Mouse (Mus musculus) heart, embryonic 16.5 days (tissue): Measurements from ENCODE around the gene Usp4. TPM values are rescaled to one million over a fixed set of nuclear protein-coding genes. Genes with fewer than 3 reads are reported as not detected.
A peak's percentile ranks its signal among the peaks of the same experiment; 100 is the strongest.
"Not testable (repeated sequence)": the region's sequence is repeated elsewhere in the genome, so short reads cannot be mapped to it uniquely, and the experiment has no call there.

Experiments
- ATAC-seq: fragments of 200-750 bp; cut with Nextera tagmentation; replicated peaks from 2 replicates; pipeline ENCODE4 v1.8.0; 2017; ENCODE audit warnings: moderate number of reproducible peaks; ENCODE audit not compliant: insufficient read depth, low FRiP score; ENCODE audit errors: extremely low read depth
- H3K27ac ChIP-seq: fragments of 300-500 bp; sonication (generic); 2 replicates; pipeline ENCODE4 v1.5.1; 2014; ENCODE audit warnings: mild to moderate bottlenecking, low read length, control low read depth, moderate library complexity
- H3K27me3 ChIP-seq: fragments of 300-500 bp; sonication (generic); 2 replicates; pipeline ENCODE4 v1.6.1; 2014; ENCODE audit warnings: low read length, mixed read lengths; ENCODE audit not compliant: control insufficient read depth, insufficient read depth
- H3K36me3 ChIP-seq: fragments of 300-500 bp; sonication (generic); 2 replicates; pipeline ENCODE4 v1.6.1; 2014; ENCODE audit not compliant: control insufficient read depth, insufficient read depth
- H3K4me1 ChIP-seq: fragments of 300-500 bp; sonication (generic); 2 replicates; pipeline ENCODE4 v1.6.1; 2014; ENCODE audit warnings: low read length, mixed read lengths; ENCODE audit not compliant: control insufficient read depth, insufficient read depth
- H3K4me2 ChIP-seq: fragments of 300-500 bp; sonication (generic); 2 replicates; pipeline ENCODE4 v1.6.1; 2014; ENCODE audit warnings: low read depth, mild to moderate bottlenecking, control low read depth, low read length
- H3K4me3 ChIP-seq: fragments of 300-500 bp; sonication (generic); 2 replicates; pipeline ENCODE4 v1.5.1; 2014; ENCODE audit warnings: mild to moderate bottlenecking, control low read depth, low read length
- H3K9ac ChIP-seq: fragments of 300-500 bp; sonication (generic); 2 replicates; pipeline ENCODE4 v1.6.1; 2014; ENCODE audit warnings: low read length, control low read depth
- H3K9me3 ChIP-seq: fragments of 300-500 bp; sonication (generic); replicated peaks from 2 replicates; pipeline ENCODE4 v1.6.1; 2016; ENCODE audit warnings: low read length; ENCODE audit not compliant: control insufficient read depth
- whole genome bisulfite sequencing: fragments of 180-500 bp; shearing (Covaris S2); extraction: QIAGEN DNeasy Blood & Tissue Kit; methylation state at CpG from one replicate; pipeline ENCODE4 v1.1.7; 2014; 5-methylcytosine and 5-hydroxymethylcytosine counted together
- polyA plus RNA-seq: library from polyadenylated mRNA; unstranded; fragments of >200 nt; fragmentation: Nextera tagmentation; extraction: Ambion mirVana; gene quantifications from 2 replicates; pipeline ENCODE4 v1.2.1, GENCODE M21; 2015

Usp4 gene
- polyA plus RNA-seq, 1 experiment from 2014 or later = 83.6 TPM

DNA sequence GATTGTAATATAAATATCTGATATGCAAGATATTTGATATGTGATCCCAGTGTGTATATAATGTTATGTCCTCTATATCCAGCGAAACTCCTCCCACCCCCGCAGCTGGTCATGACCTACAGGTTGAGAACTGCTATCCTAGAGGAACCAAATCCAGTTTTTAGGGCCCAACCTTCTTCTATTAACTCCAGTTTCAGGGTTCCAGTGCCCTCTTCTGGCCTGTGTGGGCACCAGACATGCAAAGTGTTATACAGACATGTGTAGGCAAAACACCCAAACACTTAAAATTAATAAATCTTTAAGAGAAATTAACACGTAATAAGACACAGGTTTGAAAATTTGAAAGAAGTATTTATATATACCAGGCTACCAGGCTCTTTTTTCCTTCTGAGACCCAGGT, 30.1 kb upstream of the Usp4 start:
- Histone ChIP-seq H3K27ac (no peak overlapping the region), H3K4me3 (no peak overlapping the region), H3K36me3 (peaks cover 12% of the 10 kb centered on the region; the same call in 1 of the 2 replicates), H3K9ac (no peak overlapping the region), H3K4me2 (no peak overlapping the region), H3K4me1 (no peaks in the 10 kb centered on the region), H3K9me3 (no peaks in the 10 kb centered on the region), H3K27me3 (no peaks in the 10 kb centered on the region)
- ATAC-seq = no peak
- WGBS = 96% methylated on average over 3 of the region's 3 CpGs

DNA sequence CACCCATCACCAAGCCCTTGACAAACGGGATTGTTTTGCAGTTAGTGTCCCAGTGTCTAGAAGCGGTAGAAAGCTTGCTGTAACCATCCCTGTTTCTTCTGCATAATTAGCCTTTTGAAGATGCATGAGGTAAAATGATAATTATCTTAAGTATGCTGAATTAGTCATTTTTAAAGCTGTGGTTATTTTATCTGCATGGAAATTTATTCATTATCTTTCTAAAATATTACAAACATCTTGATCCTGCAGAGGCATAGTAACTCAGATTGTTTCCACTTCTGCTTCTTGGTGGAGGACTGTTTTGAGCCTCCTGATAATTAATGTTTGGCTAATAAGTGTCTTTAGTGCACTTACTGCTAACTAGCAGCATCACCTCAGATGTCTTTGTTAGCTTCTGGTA, 29.2 kb upstream of the Usp4 start:
- H3K9me3 ChIP-seq = no peaks in the 10 kb centered on the region
- peaks cover 14% of the 10 kb centered on the region; the same call in 1 of the 2 replicates for H3K36me3 ChIP-seq
- H3K4me3 ChIP-seq = no peak overlapping the region
- H3K27ac ChIP-seq = no peak overlapping the region
- H3K4me2 ChIP-seq = no peak overlapping the region
- WGBS = 73% methylated on average over 2 of the region's 2 CpGs
- no peak for ATAC-seq
- no peaks in the 10 kb centered on the region for H3K27me3 ChIP-seq
- no peaks in the 10 kb centered on the region for H3K4me1 ChIP-seq
- H3K9ac ChIP-seq = no peak overlapping the region

DNA sequence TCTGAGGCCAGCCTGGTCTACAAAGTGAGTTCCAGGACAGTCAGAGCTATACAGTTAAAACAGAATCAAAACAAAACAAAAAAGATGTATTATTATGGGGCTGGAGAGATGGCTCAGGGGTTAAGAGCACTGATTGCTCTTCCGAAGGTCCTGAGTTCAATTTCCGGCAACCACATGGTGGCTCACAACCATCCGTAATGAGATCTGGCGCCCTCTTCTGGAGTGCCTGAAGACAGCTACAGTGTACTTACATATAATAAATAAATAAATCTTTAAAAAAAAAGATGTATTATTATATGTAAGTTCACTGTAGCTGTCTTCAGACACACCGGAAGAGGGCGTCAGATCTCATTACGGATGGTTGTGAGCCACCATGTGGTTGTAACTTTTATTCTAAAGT, 25.6 kb upstream of the Usp4 start:
- not testable (repeated sequence) for H3K4me1 ChIP-seq, H3K9ac ChIP-seq, H3K9me3 ChIP-seq, H3K4me2 ChIP-seq, H3K4me3 ChIP-seq, H3K27ac ChIP-seq, H3K27me3 ChIP-seq, ATAC-seq
- 90% methylated on average over 7 of the region's 7 CpGs for WGBS
- peaks cover 12% of the 10 kb centered on the region; the same call in 1 of the 2 replicates for H3K36me3 ChIP-seq

DNA sequence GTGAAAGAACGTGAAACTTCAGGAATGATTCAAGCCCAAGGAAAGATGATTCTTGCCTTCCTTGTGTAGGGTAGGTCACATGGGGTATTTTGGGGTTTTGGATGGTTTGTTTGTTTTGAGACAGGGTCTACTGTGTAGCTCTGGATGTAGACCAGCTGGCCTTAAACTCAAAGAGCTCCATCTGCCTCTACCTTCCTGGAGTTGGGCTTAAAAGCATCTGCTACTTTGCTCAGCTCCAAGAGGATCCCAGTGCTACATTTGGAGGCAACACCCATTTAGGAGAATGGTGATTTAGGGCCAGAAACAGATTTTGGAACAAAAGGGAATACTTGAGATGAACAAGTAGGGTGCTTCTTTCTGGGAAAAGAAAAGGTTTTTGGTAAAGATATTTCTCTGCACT, 22.9 kb upstream of the Usp4 start:
- ATAC-seq = no peak
- no peaks in the 10 kb centered on the region for H3K27me3 ChIP-seq
- no peak overlapping the region for H3K4me3 ChIP-seq
- no peaks in the 10 kb centered on the region for H3K4me1 ChIP-seq
- no peak overlapping the region for H3K4me2 ChIP-seq
- no peak overlapping the region for H3K27ac ChIP-seq
- H3K36me3 ChIP-seq = peaks cover 12% of the 10 kb centered on the region
- 88% methylated on average over 1 of the region's 1 CpGs for WGBS
- H3K9ac ChIP-seq = no peak overlapping the region
- H3K9me3 ChIP-seq = no peaks in the 10 kb centered on the region

DNA sequence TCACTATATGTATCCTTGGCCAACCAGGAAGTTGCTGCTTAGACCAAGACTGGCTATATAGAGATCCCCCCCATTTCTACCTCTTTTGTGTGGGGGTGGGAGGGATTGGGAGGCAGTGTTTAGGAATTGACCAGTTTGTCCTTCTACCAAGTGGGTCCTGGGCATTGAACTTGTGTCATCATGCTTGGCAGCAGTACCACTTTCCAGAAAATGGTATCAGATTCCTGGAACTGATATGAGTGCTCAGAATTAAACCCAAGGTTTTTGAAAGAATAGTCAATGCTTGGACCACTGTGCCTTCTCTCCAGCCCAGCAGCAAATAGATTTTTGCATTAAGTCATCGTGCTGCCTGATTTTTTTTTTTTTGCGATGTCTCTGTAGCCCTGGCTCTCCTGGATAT, 21.8 kb upstream of the Usp4 start:
- no peak for ATAC-seq

DNA sequence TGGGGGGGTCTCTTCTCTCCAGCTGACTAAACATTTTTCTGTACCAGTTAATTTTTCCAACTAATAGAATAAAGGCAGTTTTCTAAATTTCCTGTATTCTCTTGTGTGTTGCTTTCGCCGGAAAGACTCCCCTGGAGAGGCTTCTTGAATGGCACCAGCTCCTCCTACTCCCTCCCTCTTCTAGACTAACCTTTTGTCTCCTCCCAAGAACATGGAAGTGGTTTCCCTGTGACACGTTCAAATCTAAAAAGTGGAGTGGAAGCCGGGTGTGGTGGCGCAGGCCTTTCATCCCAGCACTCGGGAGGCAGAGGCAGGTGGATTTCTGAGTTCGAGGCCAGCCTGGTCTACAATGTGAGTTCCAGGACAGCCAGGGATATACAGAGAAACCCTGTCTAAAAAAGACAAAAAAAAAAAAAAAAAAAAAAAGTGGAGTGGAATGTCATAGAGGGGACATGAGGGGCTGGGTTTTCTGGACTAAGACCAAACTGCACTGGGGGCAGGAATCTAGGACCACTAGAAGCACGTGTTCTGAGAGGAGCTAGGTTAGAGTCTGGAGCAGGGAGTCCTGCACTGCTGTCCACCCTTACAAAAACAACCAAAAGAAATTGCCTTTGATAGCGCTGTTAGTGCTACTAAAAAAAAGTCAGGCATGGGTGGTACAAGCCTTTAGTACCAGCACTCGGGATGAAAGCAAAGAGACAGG, 9.7 kb upstream of the Usp4 start:
- H3K4me3 ChIP-seq = no peak overlapping the region
- peaks cover 23% of the 10 kb centered on the region for H3K4me1 ChIP-seq
- no peak overlapping the region for H3K9ac ChIP-seq
- H3K27ac ChIP-seq = peak overlapping the region; percentile 97
- no peaks in the 10 kb centered on the region for H3K27me3 ChIP-seq
- no peak for ATAC-seq
- H3K9me3 ChIP-seq = no peaks in the 10 kb centered on the region
- H3K4me2 ChIP-seq = peak overlapping the region; percentile 73
- WGBS = 63% methylated on average over 10 of the region's 10 CpGs
- H3K36me3 ChIP-seq = peaks cover 23% of the 10 kb centered on the region

More for the DNA sequence above, 21.8 kb upstream of the Usp4 start:
- WGBS = 98% methylated on average over 2 of the region's 2 CpGs
- Histone ChIP-seq H3K27ac (no peak overlapping the region), H3K4me1 (no peaks in the 10 kb centered on the region), H3K9ac (no peak overlapping the region), H3K36me3 (peaks cover 14% of the 10 kb centered on the region), H3K9me3 (no peaks in the 10 kb centered on the region), H3K4me2 (no peak overlapping the region), H3K4me3 (no peak overlapping the region), H3K27me3 (no peaks in the 10 kb centered on the region)

DNA sequence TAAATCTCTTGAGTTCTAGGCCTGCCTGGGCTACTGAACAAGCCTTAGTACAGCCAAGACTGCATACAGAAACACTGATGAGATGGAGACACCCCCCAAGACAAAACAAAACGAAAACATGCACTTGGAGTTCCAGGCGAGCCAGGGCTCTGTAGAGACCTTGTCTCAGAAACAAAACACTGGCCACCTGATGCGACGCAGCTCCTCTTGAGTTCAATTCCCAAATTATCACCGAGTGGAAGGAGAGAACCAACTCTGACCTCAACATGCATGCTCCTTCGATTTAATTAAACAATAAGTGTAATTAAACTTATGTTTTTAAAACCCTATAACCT, 9.1 kb upstream of the Usp4 start:
- H3K9me3 ChIP-seq = no peaks in the 10 kb centered on the region
- peaks cover 23% of the 10 kb centered on the region for H3K4me1 ChIP-seq
- H3K27ac ChIP-seq = peak overlapping the region; percentile 97
- H3K9ac ChIP-seq = peak overlapping the region; percentile 96
- H3K36me3 ChIP-seq = peaks cover 18% of the 10 kb centered on the region
- H3K4me2 ChIP-seq = peak overlapping the region; percentile 73
- H3K4me3 ChIP-seq = peak overlapping the region; percentile 85
- no peaks in the 10 kb centered on the region for H3K27me3 ChIP-seq
- WGBS = 21% methylated on average over 6 of the region's 6 CpGs
- no peak for ATAC-seq

DNA sequence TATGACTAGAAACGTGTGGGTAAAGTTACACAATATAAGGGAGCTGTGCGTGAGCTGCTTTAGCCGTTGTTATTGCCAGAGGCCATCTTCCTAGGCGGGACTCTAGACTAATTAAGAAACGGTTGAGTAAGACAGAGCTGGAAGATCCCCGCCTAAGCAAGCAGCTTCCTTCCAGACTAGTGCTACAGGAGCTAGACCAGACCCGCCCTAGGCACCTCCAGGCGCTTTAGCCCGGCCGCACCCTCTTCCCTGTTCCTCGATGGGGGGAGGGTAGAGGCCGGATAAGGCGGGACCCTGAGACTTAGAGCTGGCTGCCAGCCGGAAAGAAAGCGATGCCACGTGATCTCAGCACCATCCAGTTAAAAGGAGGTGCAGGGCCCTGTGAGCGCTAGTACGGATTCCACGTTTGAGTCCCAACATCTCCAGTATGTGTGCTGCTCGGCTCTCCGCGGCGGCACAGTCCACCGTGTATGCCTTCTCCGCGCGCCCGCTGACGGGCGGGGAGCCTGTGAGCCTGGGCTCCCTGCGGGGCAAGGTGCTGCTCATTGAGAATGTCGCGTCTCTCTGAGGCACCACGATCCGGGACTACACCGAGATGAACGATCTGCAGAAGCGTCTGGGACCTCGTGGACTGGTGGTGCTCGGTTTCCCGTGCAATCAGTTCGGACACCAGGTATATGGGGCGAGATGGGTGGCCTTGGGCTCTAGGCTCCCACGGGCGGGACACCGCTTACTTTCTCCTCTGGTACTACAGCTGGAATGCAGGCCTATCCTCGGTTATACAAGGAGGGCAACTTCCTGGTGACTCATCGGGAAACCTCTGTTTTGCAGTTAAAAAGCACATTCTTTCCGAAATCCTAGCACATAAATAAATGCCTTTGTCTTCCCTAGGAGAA, 8.5 kb upstream of the Usp4 start, which contains the start of gene Gpx1:
Gene Gpx1 (plus strand): TSS at position 18 of the 896 bp plus-strand sequence.
- H3K4me3 ChIP-seq = peak within 1 kb of the TSS; percentile 85
- H3K9me3 ChIP-seq = no peaks in the 10 kb centered on the region
- peaks cover 23% of the 10 kb centered on the region for H3K4me1 ChIP-seq
- under 1% methylated on average over 49 of the region's 49 CpGs for WGBS
- H3K27me3 ChIP-seq = no peaks in the 10 kb centered on the region
- H3K27ac ChIP-seq = peak within 1 kb of the TSS; percentile 97
- peak within 1 kb of the TSS; percentile 96 for H3K9ac ChIP-seq
- peaks cover 13% of the 10 kb centered on the region for H3K36me3 ChIP-seq
- peak; percentile 93 for ATAC-seq
- H3K4me2 ChIP-seq = peak within 1 kb of the TSS; percentile 73

DNA sequence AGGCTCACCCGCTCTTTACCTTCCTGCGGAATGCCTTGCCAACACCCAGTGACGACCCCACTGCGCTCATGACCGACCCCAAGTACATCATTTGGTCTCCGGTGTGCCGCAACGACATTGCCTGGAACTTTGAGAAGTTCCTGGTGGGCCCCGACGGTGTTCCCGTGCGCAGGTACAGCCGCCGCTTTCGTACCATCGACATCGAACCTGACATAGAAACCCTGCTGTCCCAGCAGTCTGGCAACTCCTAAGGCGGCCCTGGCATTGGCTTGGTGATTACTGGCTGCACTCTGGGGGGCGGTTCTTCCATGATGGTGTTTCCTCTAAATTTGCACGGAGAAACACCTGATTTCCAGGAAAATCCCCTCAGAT, 7.8 kb upstream of the Usp4 start:
- Histone ChIP-seq H3K4me3 (peak overlapping the region; percentile 85), H3K4me2 (peak overlapping the region; percentile 73), H3K9ac (peak overlapping the region; percentile 96), H3K4me1 (peaks cover 23% of the 10 kb centered on the region), H3K27me3 (no peaks in the 10 kb centered on the region), H3K9me3 (no peaks in the 10 kb centered on the region), H3K27ac (peak overlapping the region; percentile 97), H3K36me3 (peaks cover 10% of the 10 kb centered on the region)
- ATAC-seq = no peak
- WGBS = 7% methylated on average over 20 of the region's 20 CpGs
